Mouse (Mus musculus) CD4-positive, CD25-positive, alpha-beta regulatory T cell, adult 2 months (primary cell): ENCODE data around the gene Amhr2.
A peak's percentile ranks its signal among the peaks of the same experiment; 100 is the strongest.

ENCODE experiments used
- DNase-seq: peaks from one replicate; pipeline ENCODE4 v3.0.0-alpha.2; 2012; ENCODE audit warnings: low read depth, low spot score

The Amhr2 gene

DNA sequence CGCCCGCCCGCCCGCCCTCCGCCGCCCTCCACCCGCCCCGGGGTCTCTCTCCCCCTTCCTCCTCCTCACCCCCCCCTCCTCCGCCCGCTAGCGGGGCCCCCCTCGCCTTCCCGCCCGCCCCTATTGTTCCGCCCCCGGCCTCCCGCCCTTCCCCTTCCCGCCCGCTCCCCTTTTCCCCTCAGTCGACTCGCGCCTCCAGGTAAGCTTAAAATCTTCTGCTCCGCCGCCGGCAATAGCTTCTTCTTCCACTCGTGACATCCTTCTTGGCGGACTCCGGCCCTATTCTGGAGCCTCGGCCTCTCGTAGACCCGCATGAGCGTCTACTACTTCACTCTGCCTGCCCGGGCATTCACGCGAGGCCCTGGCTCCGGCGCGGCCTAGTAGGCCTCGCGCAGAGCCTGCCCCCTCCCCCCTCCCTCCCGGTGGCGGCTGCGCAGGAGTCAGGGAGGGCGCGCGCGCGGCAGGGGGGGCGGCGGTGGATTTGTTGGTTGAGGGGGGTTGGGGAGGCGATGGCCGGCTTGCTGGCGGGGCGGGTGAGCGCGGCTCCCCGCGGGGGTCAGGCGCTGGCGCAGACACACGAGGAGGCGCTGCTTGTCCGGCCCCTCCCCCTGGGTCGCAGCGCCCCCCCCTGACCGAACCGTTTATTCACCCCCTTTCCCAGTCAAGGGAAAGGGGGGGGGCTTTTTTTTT, 25.6 kb downstream of the Amhr2 start:
- DNase-seq: peak; percentile 89

DNA sequence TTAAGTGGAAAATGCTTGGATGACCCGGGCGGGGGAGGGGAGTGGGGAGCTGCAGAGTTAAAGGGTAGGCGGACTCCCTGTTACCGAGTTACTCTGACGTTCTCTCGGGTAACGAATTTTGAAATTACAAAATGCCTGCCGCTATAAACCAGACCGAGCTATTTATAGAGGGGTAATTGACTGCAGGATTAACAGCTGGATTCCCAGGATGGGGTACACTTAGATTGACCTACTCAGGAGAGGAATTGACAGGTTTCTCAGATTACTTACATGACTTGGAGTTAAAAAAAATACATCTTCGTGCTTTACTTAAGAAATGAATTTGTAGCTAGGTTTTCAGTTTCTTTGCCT, 26.1 kb downstream of the Amhr2 start:
- DNase-seq: no peak

DNA sequence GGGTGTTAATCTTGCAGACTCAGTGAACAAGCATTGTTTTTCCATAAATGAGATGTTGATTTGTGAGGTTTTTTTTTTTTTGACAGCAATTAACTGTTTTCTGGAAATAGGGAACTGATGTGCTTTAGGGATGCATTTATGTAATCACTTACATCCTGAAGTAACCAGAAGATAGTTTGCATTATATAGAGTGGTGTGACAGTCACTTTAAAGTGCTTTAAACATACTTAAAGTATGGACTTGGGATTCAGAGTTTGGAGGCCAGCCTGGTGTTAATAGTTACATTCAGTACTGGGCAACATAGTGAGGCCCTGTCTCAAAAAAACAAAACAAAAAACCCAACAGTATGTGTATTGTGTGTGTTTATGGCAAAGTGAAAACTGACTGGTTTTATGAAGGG, 26.6 kb downstream of the Amhr2 start:
- DNase-seq: no peak

DNA sequence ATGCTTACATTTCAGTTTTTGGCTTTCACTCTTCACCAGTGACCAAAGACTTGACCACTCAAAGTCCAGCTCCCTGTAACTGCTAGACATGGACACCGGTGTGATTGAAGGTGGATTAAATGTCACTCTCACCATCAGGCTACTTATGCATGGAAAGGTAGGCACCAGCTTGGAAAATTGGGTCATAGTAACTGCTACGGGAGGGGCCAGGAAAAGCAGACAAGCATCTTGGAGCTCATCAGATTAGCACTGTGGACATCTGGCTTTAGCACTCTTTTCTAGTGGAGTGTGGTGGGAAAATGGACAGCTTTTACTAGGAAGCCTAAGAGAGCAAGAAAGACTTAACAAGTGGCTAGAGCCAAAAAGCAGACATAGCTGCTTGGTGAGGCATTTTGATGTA, 28.1 kb downstream of the Amhr2 start:
- DNase-seq: no peak

DNA sequence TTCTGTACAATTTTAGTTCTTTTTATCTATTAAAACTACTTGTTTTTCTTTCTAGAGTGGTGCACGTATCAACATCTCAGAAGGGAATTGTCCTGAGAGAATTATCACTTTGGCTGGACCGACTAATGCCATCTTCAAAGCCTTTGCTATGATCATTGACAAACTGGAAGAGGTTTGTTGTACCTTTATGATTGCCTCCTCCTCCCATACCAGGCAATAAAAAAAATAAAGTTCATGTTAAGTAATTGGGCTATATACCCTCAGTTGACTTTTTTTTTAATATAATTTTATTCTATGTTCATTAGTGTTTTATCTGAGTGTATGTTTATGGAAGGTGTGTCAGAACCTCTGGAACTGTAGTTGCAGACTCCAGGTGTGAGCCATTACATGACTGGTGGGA, 29.4 kb downstream of the Amhr2 start:
- no peak for DNase-seq

DNA sequence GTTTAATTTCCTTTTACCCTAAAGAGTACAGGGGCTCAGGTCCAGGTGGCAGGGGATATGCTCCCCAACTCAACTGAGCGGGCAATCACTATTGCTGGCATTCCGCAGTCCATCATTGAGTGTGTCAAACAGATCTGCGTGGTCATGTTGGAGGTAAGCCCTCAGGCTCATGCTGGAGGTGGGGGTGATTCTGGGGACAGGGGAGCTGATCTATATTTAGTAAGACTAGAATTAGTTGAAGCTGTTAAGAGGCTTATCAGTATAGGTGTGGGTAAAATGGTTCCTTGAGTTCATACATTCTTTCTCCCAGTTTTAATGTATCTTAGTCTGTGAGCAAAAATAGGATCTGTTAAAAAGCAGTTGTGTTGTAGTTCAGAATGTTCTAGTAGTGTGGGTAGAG, 38.0 kb downstream of the Amhr2 start:
- DNase-seq: no peak

DNA sequence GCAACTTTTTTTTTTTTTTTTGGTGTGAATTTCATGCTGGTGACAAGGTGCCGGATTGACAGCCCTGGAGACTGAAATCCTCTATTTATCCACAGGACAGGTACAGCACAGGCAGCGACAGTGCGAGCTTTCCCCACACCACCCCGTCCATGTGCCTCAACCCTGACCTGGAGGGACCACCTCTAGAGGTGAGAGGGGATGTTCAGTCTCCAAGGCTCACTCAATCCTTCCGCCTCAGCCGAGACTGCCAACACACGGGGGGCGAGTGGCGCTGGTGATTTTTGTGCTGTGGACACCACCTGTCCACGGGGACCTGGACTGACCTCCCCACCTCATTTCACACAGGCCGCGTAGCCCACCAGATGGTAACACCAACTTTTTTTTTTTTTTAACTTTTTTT, 40.7 kb downstream of the Amhr2 start:
- DNase-seq: no peak

DNA sequence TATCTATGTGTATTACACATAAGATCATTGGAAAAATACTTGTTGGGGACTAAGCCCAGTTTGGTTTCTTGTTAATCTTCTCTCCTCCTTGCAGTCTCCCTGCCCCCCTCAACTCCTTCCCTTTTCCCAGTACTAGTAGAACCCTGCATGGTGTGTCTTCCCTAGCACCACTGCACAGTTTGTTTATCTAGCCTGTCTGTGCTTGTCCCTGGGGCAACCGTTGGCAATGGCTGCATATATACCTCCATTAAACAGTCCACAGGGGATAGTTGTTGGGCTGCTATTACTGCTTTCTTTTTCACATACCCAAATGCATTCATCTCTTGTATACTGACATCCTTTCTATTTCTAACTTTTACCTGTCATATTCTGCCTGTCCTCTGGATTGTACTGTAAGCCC, 42.5 kb downstream of the Amhr2 start:
- no peak for DNase-seq

DNA sequence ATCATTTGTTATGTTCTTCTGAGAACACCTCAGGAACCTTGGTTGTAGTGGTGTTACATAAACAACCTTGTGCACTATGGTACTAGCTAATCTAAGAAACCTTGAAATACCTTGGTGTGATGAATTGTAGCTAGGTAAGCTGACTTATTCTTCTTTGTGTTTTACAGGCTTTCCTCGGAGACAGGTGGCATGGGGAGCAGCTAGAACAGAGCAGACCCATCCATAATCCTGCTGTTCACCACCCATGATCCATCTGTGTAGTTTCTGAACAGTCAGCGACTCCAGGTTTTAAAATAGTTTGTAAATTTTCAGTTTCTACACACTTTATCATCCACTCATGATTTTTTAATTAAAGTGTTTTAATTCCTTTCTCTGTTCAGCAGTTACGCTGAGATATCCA, 53.2 kb downstream of the Amhr2 start:
- DNase-seq: no peak

DNA sequence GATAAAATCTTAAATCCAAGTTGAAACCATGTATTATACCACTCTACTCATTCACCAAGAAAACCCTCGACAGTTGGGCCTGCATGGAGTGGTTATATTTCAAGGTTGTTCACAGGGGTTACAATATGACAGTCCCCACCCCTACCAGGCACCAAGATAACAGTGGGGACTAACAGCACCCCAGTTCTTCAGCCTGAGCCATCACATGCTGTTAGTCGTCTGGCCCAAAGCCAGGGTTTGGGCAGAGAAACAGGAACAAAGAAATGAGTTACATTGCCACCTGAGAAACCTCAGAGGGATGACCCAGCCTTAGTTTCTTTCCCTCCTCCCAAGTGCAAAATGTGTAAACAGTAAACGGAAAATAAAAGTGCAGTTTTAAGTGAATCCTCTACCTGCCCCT, 54.2 kb downstream of the Amhr2 start:
- no peak for DNase-seq

DNA sequence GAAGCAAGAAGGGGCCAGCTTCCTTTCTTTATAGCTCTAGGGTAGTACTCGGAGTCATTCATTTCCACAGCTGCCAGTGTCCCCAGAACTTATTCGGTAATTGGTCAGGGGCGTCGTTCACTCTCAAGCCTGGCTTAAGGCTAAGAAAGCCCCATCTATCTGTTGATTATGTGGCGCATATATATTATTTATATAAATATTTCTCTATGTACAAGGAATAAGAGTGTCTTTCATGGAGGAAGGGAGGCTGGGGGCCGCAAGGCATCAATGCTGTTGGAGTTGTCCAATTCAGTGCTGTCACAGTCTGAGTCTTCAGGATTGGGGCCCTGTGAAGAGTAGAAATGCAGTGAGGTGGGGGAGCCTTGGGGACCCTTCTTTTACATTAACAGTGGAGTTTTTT, 54.7 kb downstream of the Amhr2 start:
- DNase-seq: no peak

DNA sequence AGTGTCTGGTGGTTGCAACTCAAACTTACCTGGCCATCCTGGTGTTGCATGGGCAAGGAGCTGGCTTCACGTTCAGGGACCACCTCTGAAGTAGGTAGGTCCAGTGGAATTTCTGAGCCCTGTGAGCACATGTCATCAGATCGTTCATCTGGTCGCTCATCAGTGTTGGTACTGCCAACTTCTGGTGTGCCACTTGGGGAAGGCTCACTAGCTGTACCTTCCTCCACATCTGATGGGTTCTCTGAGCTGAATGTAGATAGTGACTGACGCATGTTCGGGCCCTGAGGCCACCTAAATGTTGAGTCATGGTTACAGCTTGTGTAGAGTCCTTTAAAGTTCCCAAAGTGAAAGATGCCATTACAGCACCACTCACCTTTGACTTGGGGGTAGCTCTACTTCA, 55.3 kb downstream of the Amhr2 start:
- DNase-seq: no peak

DNA sequence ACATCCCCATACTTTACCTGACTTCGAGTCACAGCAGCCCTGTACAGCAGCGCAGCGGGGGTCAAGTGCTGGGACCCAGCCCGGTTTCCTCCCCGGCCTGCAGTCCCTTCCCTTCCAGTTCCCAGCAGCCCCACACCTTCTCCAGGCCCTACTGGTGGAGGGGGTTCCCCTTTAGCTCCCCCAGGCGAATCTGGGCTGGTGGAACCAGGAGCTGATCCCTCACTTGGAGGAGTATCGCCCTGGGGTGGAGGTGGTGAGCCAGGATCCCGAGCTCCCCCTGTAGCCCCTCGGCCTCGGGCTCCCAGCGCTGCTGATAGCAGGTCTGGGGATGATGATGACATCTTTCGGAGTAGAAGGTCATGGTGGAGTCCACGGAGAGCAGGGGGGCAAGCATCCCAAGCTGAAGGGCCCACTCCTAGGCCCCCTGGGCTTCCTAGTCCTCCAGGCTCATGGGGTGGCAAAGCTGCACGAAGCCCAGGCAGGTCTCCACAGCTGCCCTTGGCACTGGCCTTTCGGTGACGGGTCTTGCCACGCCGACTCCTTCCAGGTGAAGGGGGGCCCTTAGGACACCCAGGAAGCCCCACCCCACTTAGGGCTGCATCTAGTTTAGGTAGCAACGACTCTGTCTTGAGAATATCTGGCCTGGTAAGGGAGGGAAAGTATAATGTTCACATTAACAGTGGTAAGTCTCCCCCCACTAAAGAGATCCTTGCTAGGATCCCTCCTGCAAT, 56.1 kb downstream of the Amhr2 start:
- no peak for DNase-seq

DNA sequence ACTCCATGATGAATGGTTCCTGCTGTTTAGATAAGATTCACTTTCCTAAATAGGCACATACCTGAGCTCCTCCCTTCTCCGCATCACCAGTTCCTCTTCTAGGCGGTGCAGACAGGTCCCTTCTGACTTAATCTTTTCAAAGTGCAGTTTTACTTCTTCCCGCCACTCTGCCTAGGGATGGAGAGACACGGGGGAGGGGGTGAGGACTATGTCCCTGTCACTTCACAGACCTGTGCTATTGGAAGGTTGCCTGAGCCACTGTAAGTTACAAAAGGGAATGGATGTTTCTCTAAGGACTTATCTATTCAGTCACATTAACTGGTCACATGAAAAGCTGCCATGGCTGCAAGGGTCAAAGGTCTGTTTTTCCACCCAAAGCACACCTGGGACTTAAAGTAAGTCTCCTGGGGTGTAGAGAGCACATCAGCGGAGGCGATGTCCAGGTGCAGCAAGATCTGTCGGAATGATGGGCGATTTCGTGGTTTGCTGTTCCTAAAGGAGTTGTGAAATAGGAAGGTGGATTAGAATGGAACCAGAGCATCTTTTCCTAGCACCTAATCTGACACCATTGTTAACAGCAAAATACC, 57.2 kb downstream of the Amhr2 start:
- no peak for DNase-seq

DNA sequence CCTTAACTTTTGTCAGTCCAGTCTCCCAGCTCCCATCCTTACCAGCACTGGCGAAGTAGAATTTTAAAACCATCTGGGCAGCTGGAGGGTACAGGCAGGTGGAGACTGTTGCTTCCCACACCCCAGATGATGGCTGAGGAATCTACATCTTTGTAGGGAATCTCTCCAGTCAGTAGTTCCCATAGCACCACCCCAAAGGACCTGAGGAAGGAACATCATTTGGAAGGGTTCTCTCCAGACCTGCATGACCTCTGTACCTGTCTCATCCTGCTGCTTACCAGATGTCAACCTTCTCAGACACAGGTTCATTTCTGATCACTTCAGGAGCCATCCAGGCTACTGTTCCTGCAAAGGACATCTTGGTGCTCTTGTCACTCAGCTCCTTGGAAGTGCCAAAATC, 58.3 kb downstream of the Amhr2 start, which contains the start of gene Gm10337:
Gm10337 (plus strand) TSS at position 276 of the 400 bp plus-strand sequence.
- no peak for DNase-seq
